Mouse (Mus musculus) forebrain, embryonic 12.5 days (tissue): ENCODE data around the gene Cdkn3. TPM values are rescaled to one million over a fixed set of nuclear protein-coding genes. Genes with fewer than 3 reads are reported as not detected.
"Not testable (repeated sequence)": the region's sequence is repeated elsewhere in the genome, so short reads cannot be mapped to it uniquely, and the experiment has no call there.

Experiments used
- ATAC-seq: fragments of 200-750 bp; cut with Nextera tagmentation; 2 replicates; pipeline ENCODE4 v1.8.0; 2017; ENCODE audit warnings: moderate TSS enrichment; ENCODE audit not compliant: low FRiP score
- H3K27ac ChIP-seq: fragments of 300-500 bp; sonication (generic); 2 replicates; pipeline ENCODE4 v1.5.1; 2016; ENCODE audit warnings: mild to moderate bottlenecking
- H3K27me3 ChIP-seq: fragments of 300-500 bp; sonication (generic); 2 replicates; pipeline ENCODE4 v1.6.1; 2016; ENCODE audit warnings: mild to moderate bottlenecking
- H3K36me3 ChIP-seq: fragments of 300-500 bp; sonication (generic); replicated peaks from 2 replicates; pipeline ENCODE4 v1.6.1; 2016; ENCODE audit warnings: mild to moderate bottlenecking
- H3K4me1 ChIP-seq: fragments of 300-500 bp; sonication (generic); 2 replicates; pipeline ENCODE4 v1.6.1; 2016
- H3K4me2 ChIP-seq: fragments of 300-500 bp; sonication (generic); 2 replicates; pipeline ENCODE4 v1.6.1; 2016; ENCODE audit warnings: mild to moderate bottlenecking, moderate library complexity
- H3K4me3 ChIP-seq: fragments of 300-500 bp; sonication (generic); replicated peaks from 2 replicates; pipeline ENCODE4 v1.5.1; 2016; ENCODE audit warnings: mild to moderate bottlenecking
- H3K9ac ChIP-seq: fragments of 300-500 bp; sonication (generic); 2 replicates; pipeline ENCODE4 v1.6.1; 2016; ENCODE audit warnings: mild to moderate bottlenecking
- H3K9me3 ChIP-seq: fragments of 300-500 bp; sonication (generic); 2 replicates; pipeline ENCODE4 v1.6.1; 2016
- WGBS: fragments of 180-500 bp; shearing (Covaris S2); methylation state at CpG from one replicate; pipeline ENCODE4 v1.1.7; 2016; 5-methylcytosine and 5-hydroxymethylcytosine counted together
- polyA plus RNA-seq: library from polyadenylated mRNA; unstranded; fragments of >200 nt; fragmentation: Nextera tagmentation; extraction: Ambion mirVana; gene quantifications from 2 replicates; pipeline ENCODE4 v1.2.1, GENCODE M21; 2016

Gene Cdkn3
- polyA plus RNA-seq, 1 experiment from 2014 or later, result 45.9 TPM

DNA sequence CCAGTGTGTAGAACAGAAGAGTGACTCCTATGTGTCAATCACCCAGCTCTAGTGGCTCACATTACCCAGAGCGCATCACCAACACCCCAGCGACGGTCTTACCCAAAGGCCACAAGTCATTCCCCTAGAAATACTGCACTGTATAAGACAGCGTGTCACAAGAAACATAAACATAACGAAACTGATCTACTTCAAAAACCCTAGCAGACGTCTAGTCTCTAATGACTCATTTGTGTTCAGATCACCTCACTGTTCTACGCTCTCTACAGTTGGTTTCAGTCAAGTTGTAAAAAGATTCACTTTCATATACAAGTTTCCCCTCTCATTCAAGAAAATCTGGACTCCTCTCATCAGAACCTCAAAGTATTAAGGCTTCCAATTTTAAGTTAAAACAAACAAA lies 58.4 kb downstream of the Cdkn3 start:
- no peak overlapping the region for H3K27ac ChIP-seq
- H3K9me3 ChIP-seq, result no peaks in the 10 kb centered on the region
- H3K27me3 ChIP-seq, result 0 out of 2 replicates have a peak, but pooled peaks cover 3% of the 10 kb centered on the region
- peaks cover 19% of the 10 kb centered on the region for H3K4me1 ChIP-seq
- H3K36me3 ChIP-seq, result peaks cover 17% of the 10 kb centered on the region
- no peak for ATAC-seq
- no peak overlapping the region for H3K4me3 ChIP-seq
- 94% methylated on average over 7 of the region's 7 CpGs for WGBS
- H3K4me2 ChIP-seq, result no peak overlapping the region
- no peak overlapping the region for H3K9ac ChIP-seq

DNA sequence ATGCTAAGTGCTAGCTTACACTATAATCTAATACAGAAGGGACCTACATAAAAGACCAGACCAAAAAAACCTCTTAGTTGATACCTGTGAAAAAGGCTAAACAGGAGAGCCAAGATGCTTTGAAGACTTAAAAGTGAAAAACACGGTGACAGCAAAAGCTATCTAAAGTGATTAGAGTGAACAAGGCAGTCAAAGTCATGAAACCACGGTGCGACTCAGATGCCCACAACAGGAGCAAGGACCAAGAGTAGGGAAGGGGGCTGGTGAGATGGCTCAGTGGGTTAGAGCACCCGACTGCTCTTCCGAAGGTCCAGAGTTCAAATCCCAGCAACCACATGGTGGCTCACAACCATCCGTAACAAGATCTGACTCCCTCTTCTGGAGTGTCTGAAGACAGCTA lies 59.6 kb downstream of the Cdkn3 start:
- H3K9me3 ChIP-seq, H3K9ac ChIP-seq, H3K27me3 ChIP-seq, ATAC-seq, H3K4me2 ChIP-seq, H3K4me3 ChIP-seq, H3K27ac ChIP-seq: not testable (repeated sequence)
- 94% methylated on average over 5 of the region's 6 CpGs for WGBS
- peaks cover 19% of the 10 kb centered on the region for H3K4me1 ChIP-seq
- peaks cover 14% of the 10 kb centered on the region; the same call in 1 of the 2 replicates for H3K36me3 ChIP-seq

Other genes starting within 250 kb of the Cdkn3 start
- gene Cnih1, start 27.9 kb downstream of the Cdkn3 start, polyA plus RNA-seq, result 176 and 181 TPM in 2 replicates
- gene Gmfb, start 61.7 kb downstream of the Cdkn3 start, polyA plus RNA-seq, result 107 and 110 TPM in 2 replicates
- 26.4 and 28.6 TPM in 2 replicates for gene Cgrrf1, start 71.6 kb downstream of the Cdkn3 start, polyA plus RNA-seq
- gene Samd4, start 122.3 kb downstream of the Cdkn3 start, polyA plus RNA-seq, result 5.0 and 5.3 TPM in 2 replicates